Mouse (Mus musculus) forebrain, embryonic 16.5 days (tissue): ENCODE measurements at regions not wholly inside any gene's neighbourhood (a gene's known extent, or its start where the extent isn't known, plus 50 kb on each side); places are given as distances from the start of the nearest gene placed in this dataset.

Experiments
- ATAC-seq: fragments of 200-750 bp; cut with Nextera tagmentation; 2 replicates; pipeline ENCODE4 v1.8.0; 2017; ENCODE audit warnings: mild to moderate bottlenecking, moderate library complexity
- H3K27ac ChIP-seq: fragments of 300-500 bp; sonication (generic); 2 replicates; pipeline ENCODE4 v1.5.1; 2014; ENCODE audit warnings: low read length, control low read depth
- H3K27me3 ChIP-seq: fragments of 300-500 bp; sonication (generic); replicated peaks from 2 replicates; pipeline ENCODE4 v1.6.1; 2014; ENCODE audit warnings: low read length; ENCODE audit not compliant: control insufficient read depth, insufficient read depth
- H3K36me3 ChIP-seq: fragments of 300-500 bp; sonication (generic); 2 replicates; pipeline ENCODE4 v1.6.1; 2014; ENCODE audit not compliant: control insufficient read depth, insufficient read depth
- H3K4me1 ChIP-seq: fragments of 300-500 bp; sonication (generic); replicated peaks from 2 replicates; pipeline ENCODE4 v1.6.1; 2014; ENCODE audit warnings: low read length; ENCODE audit not compliant: control insufficient read depth, insufficient read depth
- H3K4me2 ChIP-seq: fragments of 300-500 bp; sonication (generic); 2 replicates; pipeline ENCODE4 v1.6.1; 2014; ENCODE audit warnings: mild to moderate bottlenecking, low read length, control low read depth
- H3K4me3 ChIP-seq: fragments of 300-500 bp; sonication (generic); replicated peaks from 2 replicates; pipeline ENCODE4 v1.5.1; 2014; ENCODE audit warnings: mild to moderate bottlenecking, low read length, control low read depth
- H3K9ac ChIP-seq: fragments of 300-500 bp; sonication (generic); replicated peaks from 2 replicates; pipeline ENCODE4 v1.6.1; 2014; ENCODE audit warnings: low read depth, low read length, control low read depth
- H3K9me3 ChIP-seq: fragments of 300-500 bp; sonication (generic); 2 replicates; pipeline ENCODE4 v1.6.1; 2016; ENCODE audit warnings: low read length; ENCODE audit not compliant: control insufficient read depth
- WGBS: fragments of 180-500 bp; shearing (Covaris S2); extraction: QIAGEN DNeasy Blood & Tissue Kit; methylation state at CpG from one replicate; pipeline ENCODE4 v1.1.7; 2014; 5-methylcytosine and 5-hydroxymethylcytosine counted together

- no peak overlapping the region for H3K9ac ChIP-seq
- no peaks in the 10 kb centered on the region for H3K27me3 ChIP-seq
- no peak for ATAC-seq
- WGBS: 75% methylated on average over 12 of the region's 12 CpGs
- H3K27ac ChIP-seq: no peak overlapping the region
- no peak overlapping the region for H3K4me3 ChIP-seq
- H3K4me1 ChIP-seq: no peaks in the 10 kb centered on the region
- no peak overlapping the region for H3K4me2 ChIP-seq
- H3K36me3 ChIP-seq: no peaks in the 10 kb centered on the region
- H3K9me3 ChIP-seq: no peaks in the 10 kb centered on the region
These were observed 289.9 kb downstream of the Ets1 start for GRCm38 (mm10) chr9:32925720-32926595.

GRCm38 (mm10) chr9:32927656-32928055 is 291.6 kb downstream of the Ets1 start:
- no peak for ATAC-seq
- Histone ChIP-seq H3K27ac (no peak overlapping the region), H3K4me3 (no peak overlapping the region), H3K27me3 (no peaks in the 10 kb centered on the region), H3K4me1 (no peaks in the 10 kb centered on the region), H3K36me3 (no peaks in the 10 kb centered on the region), H3K9ac (no peak overlapping the region), H3K9me3 (no peaks in the 10 kb centered on the region), H3K4me2 (no peak overlapping the region)
- WGBS: 88% methylated on average over 1 of the region's 1 CpGs

GRCm38 (mm10) chr9:32928289-32929000 is 292.4 kb downstream of the Ets1 start:
- no peaks in the 10 kb centered on the region for H3K9me3 ChIP-seq
- H3K4me3 ChIP-seq: no peak overlapping the region
- 88% methylated on average over 8 of the region's 8 CpGs for WGBS
- H3K4me1 ChIP-seq: no peaks in the 10 kb centered on the region
- H3K4me2 ChIP-seq: no peak overlapping the region
- H3K36me3 ChIP-seq: no peaks in the 10 kb centered on the region
- no peaks in the 10 kb centered on the region for H3K27me3 ChIP-seq
- ATAC-seq: no peak
- no peak overlapping the region for H3K9ac ChIP-seq
- no peak overlapping the region for H3K27ac ChIP-seq

- no peak for ATAC-seq
- H3K4me3 ChIP-seq: no peak overlapping the region
- no peaks in the 10 kb centered on the region for H3K4me1 ChIP-seq
- H3K9ac ChIP-seq: no peak overlapping the region
- WGBS: 100% methylated on average over 1 of the region's 1 CpGs
- no peaks in the 10 kb centered on the region for H3K27me3 ChIP-seq
- no peak overlapping the region for H3K27ac ChIP-seq
- H3K4me2 ChIP-seq: no peak overlapping the region
- H3K9me3 ChIP-seq: no peaks in the 10 kb centered on the region
- H3K36me3 ChIP-seq: no peaks in the 10 kb centered on the region
These were observed 293.3 kb downstream of the Ets1 start for GRCm38 (mm10) chr9:32929331-32929730.

GRCm38 (mm10) chr9:32929826-32930225 is 293.8 kb downstream of the Ets1 start:
- H3K9me3 ChIP-seq: no peaks in the 10 kb centered on the region
- ATAC-seq: no peak

GRCm38 (mm10) chr9:32931266-32932005 is 295.4 kb downstream of the Ets1 start:
- Histone ChIP-seq H3K4me2 (no peak overlapping the region), H3K9me3 (no peaks in the 10 kb centered on the region), H3K9ac (no peak overlapping the region), H3K27me3 (no peaks in the 10 kb centered on the region), H3K4me3 (no peak overlapping the region), H3K27ac (no peak overlapping the region), H3K36me3 (no peaks in the 10 kb centered on the region), H3K4me1 (no peaks in the 10 kb centered on the region)
- no peak for ATAC-seq
- WGBS: 80% methylated on average over 10 of the region's 10 CpGs

More at GRCm38 (mm10) chr9:32929826-32930225, 293.8 kb downstream of the Ets1 start:
- H3K9ac ChIP-seq: no peak overlapping the region
- 94% methylated on average over 3 of the region's 3 CpGs for WGBS
- H3K4me3 ChIP-seq: no peak overlapping the region
- H3K4me2 ChIP-seq: no peak overlapping the region
- no peaks in the 10 kb centered on the region for H3K36me3 ChIP-seq
- H3K27ac ChIP-seq: no peak overlapping the region
- no peaks in the 10 kb centered on the region for H3K4me1 ChIP-seq
- H3K27me3 ChIP-seq: no peaks in the 10 kb centered on the region

GRCm38 (mm10) chr9:32933237-32934071 is 297.4 kb downstream of the Ets1 start:
- Histone ChIP-seq H3K9ac (no peak overlapping the region), H3K27ac (no peak overlapping the region), H3K27me3 (no peaks in the 10 kb centered on the region), H3K36me3 (no peaks in the 10 kb centered on the region), H3K4me3 (no peak overlapping the region), H3K4me2 (no peak overlapping the region), H3K4me1 (no peaks in the 10 kb centered on the region), H3K9me3 (no peaks in the 10 kb centered on the region)
- 62% methylated on average over 7 of the region's 7 CpGs for WGBS
- no peak for ATAC-seq

GRCm38 (mm10) chr9:32934436-32934835 is 298.4 kb downstream of the Ets1 start:
- H3K9ac ChIP-seq: no peak overlapping the region
- H3K4me3 ChIP-seq: no peak overlapping the region
- no peaks in the 10 kb centered on the region for H3K4me1 ChIP-seq
- no peaks in the 10 kb centered on the region for H3K36me3 ChIP-seq
- H3K9me3 ChIP-seq: no peaks in the 10 kb centered on the region
- no peak overlapping the region for H3K4me2 ChIP-seq
- no peaks in the 10 kb centered on the region for H3K27me3 ChIP-seq
- 91% methylated on average over 1 of the region's 1 CpGs for WGBS
- ATAC-seq: no peak
- H3K27ac ChIP-seq: no peak overlapping the region
